Mouse (Mus musculus) liver, adult 2 months (tissue): Measurements from ENCODE around the gene Ankib1. TPM values are rescaled to one million over a fixed set of nuclear protein-coding genes. Genes with fewer than 3 reads are reported as not detected.

Experiments
- DNase-seq: peaks from one replicate; pipeline ENCODE4 v3.0.0-alpha.2; 2011; ENCODE audit warnings: low read depth, low spot score; ENCODE audit errors: extremely low read depth
- H3K27ac ChIP-seq: fragments of 200-500 bp; replicated peaks from 2 replicates; pipeline ENCODE4 v1.5.1; 2012; ENCODE audit warnings: low read depth, mild to moderate bottlenecking, control low read depth, inconsistent platforms, low read length; ENCODE audit not compliant: insufficient read depth
- H3K27me3 ChIP-seq: fragments of 200-500 bp; 2 replicates; pipeline ENCODE4 v1.6.1; 2012; ENCODE audit warnings: mild to moderate bottlenecking, moderate library complexity, low read length, inconsistent platforms; ENCODE audit not compliant: control insufficient read depth, insufficient read depth
- H3K36me3 ChIP-seq: fragments of 200-500 bp; 2 replicates; pipeline ENCODE4 v1.6.1; 2012; ENCODE audit warnings: low read length, inconsistent platforms; ENCODE audit not compliant: control insufficient read depth, insufficient read depth
- H3K4me1 ChIP-seq: fragments of 200-500 bp; 2 replicates; pipeline ENCODE4 v1.6.1; 2011; ENCODE audit warnings: low read length; ENCODE audit not compliant: control insufficient read depth, insufficient read depth
- H3K4me3 ChIP-seq: fragments of 200-500 bp; 2 replicates; pipeline ENCODE4 v1.5.1; 2011; ENCODE audit warnings: low read depth, mild to moderate bottlenecking, control low read depth, low read length, moderate library complexity; ENCODE audit not compliant: insufficient read depth
- H3K79me2 ChIP-seq: fragments of 200-500 bp; 2 replicates; pipeline ENCODE4 v1.6.1; 2012; ENCODE audit warnings: inconsistent platforms, mild to moderate bottlenecking, low read length, moderate library complexity; ENCODE audit not compliant: control insufficient read depth, insufficient read depth
- H3K9ac ChIP-seq: fragments of 200-500 bp; 2 replicates; pipeline ENCODE4 v1.6.1; 2012; ENCODE audit warnings: low read depth, mild to moderate bottlenecking, control low read depth, inconsistent platforms, low read length
- CTCF ChIP-seq: fragments of 200-500 bp; IDR thresholded peaks from 2 replicates; pipeline ENCODE4 v1.5.1; 2011; ENCODE audit warnings: low read depth, low read length, control low read depth
- POLR2A ChIP-seq: fragments of 200-500 bp; IDR thresholded peaks from 2 replicates; pipeline ENCODE4 v1.6.1; 2011; ENCODE audit warnings: low read length, control low read depth; ENCODE audit not compliant: insufficient read depth; ENCODE audit errors: extremely low read depth
- WGBS: fragments of 180-500 bp; shearing (Covaris S2); methylation state at CpG from one replicate; pipeline ENCODE4 v1.1.7; 2018; 5-methylcytosine and 5-hydroxymethylcytosine counted together
- polyA plus RNA-seq: library from polyadenylated mRNA; depleted of rRNA; stranded (reverse); fragments of >200 nt; gene quantifications from 2 replicates; pipeline ENCODE4 v1.2.3, GENCODE M21; 2012
- total RNA-seq: library from RNA; depleted of rRNA; stranded (reverse); fragments of >200 nt; gene quantifications from 2 replicates; pipeline ENCODE4 v1.2.3, GENCODE M21; 2014

Gene Ankib1
- total and polyA plus RNA-seq, 2 experiments = 4.4 to 15.9 TPM

DNA sequence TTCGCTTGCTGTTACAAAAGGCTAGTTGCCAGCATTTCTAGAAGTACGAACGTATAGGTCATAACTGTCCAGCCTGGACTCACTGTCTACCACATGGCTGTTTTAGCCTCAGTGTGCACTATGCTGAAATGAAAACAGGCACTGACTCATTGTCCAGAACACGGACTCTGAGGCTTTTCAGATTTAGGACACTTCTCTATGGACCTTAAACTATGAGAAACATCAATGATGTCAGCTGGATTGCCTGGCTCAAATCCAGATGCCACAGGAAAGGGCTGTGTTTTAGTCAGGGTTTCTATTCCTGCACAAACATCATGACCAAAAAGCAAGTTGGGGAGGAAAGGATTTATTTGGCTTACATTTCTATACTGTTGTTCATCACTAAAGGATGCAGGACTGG lies 15.2 kb downstream of the Ankib1 start:
- Histone ChIP-seq H3K27me3 (no peaks in the 10 kb centered on the region), H3K4me1 (peaks cover 6% of the 10 kb centered on the region; the same call in 1 of the 2 replicates), H3K36me3 (no peaks in the 10 kb centered on the region; the same call in 1 of the 2 replicates), H3K79me2 (peaks cover 6% of the 10 kb centered on the region; the same call in 1 of the 2 replicates), H3K27ac (no peak overlapping the region), H3K9ac (no peak overlapping the region), H3K4me3 (no peak overlapping the region)
- 45% methylated on average over 4 of the region's 4 CpGs for WGBS
- DNase-seq = peak; percentile 60
- no peak for TF ChIP-seq CTCF
- TF ChIP-seq POLR2A = no peak

DNA sequence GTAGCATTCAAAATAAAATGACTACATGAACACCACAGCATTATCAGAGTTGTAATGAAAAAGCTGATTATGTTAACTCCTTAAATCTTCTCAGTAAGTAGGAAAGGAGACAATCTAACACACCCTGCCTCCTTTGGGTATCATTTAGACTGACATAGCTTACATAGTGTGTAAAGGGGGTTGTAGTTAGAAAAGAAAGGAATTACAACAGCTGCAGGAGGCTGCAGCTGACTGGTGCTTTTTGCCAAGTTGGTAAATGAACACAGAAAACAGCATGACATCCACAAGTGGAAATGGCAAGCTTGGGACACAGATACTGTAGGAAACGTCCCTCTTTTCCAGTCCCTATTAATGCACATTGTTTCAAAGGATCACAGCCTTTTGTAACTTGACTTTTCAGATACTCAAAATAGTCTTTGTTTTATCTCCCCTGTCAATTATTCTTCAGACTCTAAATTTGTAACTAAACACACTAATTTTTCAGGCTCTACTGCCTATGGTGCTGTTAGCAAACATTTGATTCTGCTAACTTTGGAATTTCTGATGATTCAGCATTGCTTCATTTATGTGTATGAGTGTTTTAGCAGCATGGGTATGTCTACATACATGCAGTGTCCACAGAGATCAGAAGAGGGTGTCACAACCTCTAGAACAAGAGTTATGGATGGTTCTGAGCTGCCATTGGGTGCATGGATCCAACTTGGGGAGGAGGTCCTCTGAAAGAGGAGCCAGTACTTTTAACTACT lies 17.8 kb downstream of the Ankib1 start:
- no peak for DNase-seq
- TF ChIP-seq POLR2A (no peak), CTCF (no peak)
- WGBS = 57% methylated on average over 1 of the region's 1 CpGs

DNA sequence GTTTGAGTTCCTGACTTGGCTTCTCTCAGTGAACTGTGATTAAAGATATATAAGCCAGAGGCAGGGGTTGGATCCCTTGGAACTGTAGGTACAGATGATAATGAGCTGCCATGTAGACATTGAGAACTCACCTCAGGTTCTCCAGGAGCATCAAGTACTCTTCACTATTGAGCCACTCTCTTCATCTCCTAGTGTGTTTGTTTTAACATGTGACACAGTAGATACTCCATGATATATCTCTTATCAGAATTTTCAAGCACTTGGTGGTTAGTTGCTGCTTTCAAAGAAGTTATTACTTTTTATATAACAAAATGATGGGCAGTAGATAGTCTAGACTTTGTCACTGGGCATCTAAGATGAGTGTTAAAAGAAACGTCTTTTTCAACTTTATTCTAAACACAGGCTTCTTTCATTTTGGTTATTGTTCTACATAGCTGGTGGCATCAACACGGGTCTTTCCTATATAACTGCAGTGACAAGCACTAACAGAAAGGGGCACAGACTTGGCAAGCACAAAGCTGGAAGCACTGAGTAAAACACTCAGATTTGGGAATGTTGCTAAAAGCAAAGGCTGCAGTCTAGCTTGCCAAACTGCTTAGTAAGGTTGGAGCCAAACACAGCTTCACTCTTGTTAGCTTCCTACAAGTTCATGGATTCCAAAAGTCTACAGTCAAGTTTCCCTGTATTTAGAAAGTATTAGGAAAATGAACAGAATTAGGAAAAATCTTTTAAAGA lies 18.6 kb downstream of the Ankib1 start:
- no peak overlapping the region for H3K4me3 ChIP-seq
- no peak for DNase-seq
- WGBS = 84% methylated on average over 2 of the region's 2 CpGs
- H3K36me3 ChIP-seq = no peaks in the 10 kb centered on the region; the same call in 1 of the 2 replicates
- no peaks in the 10 kb centered on the region for H3K27me3 ChIP-seq
- H3K4me1 ChIP-seq = peaks cover 6% of the 10 kb centered on the region; the same call in 1 of the 2 replicates
- TF ChIP-seq CTCF (no peak), POLR2A (no peak)
- peaks cover 9% of the 10 kb centered on the region; the same call in 1 of the 2 replicates for H3K79me2 ChIP-seq
- no peak overlapping the region for H3K27ac ChIP-seq
- no peak overlapping the region for H3K9ac ChIP-seq

More for the DNA sequence above, 17.8 kb downstream of the Ankib1 start:
- no peaks in the 10 kb centered on the region for H3K27me3 ChIP-seq
- H3K4me3 ChIP-seq = no peak overlapping the region
- no peak overlapping the region for H3K9ac ChIP-seq
- no peak overlapping the region for H3K27ac ChIP-seq
- H3K36me3 ChIP-seq = no peaks in the 10 kb centered on the region; the same call in 1 of the 2 replicates
- peaks cover 9% of the 10 kb centered on the region; the same call in 1 of the 2 replicates for H3K79me2 ChIP-seq
- H3K4me1 ChIP-seq = peaks cover 6% of the 10 kb centered on the region; the same call in 1 of the 2 replicates

DNA sequence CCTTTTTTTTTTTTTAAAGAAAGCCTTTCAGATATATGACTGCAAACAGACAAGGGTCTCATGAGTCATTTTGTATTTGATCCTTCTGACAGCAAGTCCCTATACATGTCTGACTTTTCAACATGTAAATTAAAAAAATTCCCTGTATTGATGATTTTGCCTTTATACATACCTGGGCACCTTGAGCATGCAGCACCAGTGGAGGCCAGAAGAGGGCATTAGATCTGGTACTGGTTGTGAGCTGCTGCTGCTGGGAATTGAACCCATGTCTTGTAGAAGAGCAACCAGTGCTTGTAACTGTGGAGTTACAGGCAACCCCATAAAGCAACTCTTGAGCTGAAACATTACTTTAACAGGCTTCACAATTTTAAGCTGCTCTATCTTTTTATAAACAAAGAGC lies 20.1 kb downstream of the Ankib1 start:
- peaks cover 12% of the 10 kb centered on the region; the same call in 1 of the 2 replicates for H3K79me2 ChIP-seq
- peak; percentile 37; the same call in 1 of the 2 replicates for TF ChIP-seq CTCF
- TF ChIP-seq POLR2A = no peak
- H3K27me3 ChIP-seq = no peaks in the 10 kb centered on the region
- H3K27ac ChIP-seq = no peak overlapping the region
- DNase-seq = no peak
- no peak overlapping the region for H3K4me3 ChIP-seq
- no peaks in the 10 kb centered on the region; the same call in 1 of the 2 replicates for H3K36me3 ChIP-seq
- H3K4me1 ChIP-seq = peaks cover 4% of the 10 kb centered on the region; the same call in 1 of the 2 replicates
- H3K9ac ChIP-seq = no peak overlapping the region

DNA sequence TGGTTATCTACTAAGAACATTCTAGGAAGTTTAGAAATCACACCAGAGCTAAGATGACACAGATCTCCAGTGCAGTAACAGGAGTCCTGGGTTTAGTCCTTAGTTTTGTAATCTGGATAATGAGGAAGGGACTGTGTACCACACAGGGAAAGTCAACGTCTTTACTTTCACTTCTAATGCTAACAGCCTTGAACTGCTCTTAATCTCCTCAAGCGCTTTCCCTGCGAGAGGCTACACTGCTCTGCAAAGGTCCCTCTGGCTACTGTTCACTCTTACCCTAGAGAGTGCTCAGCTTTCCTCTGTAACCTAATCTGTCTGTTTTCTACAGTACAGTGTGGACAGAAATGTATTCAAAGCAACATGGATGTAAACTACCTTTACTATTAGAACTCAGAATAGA lies 30.7 kb downstream of the Ankib1 start:
- DNase-seq = no peak
- H3K79me2 ChIP-seq = no peaks in the 10 kb centered on the region
- 61% methylated on average over 3 of the region's 3 CpGs for WGBS
- H3K27ac ChIP-seq = no peak overlapping the region
- no peak overlapping the region for H3K9ac ChIP-seq
- H3K4me3 ChIP-seq = no peak overlapping the region
- no peak for TF ChIP-seq POLR2A
- no peak for TF ChIP-seq CTCF
- peaks cover 2% of the 10 kb centered on the region for H3K36me3 ChIP-seq
- no peaks in the 10 kb centered on the region for H3K4me1 ChIP-seq
- H3K27me3 ChIP-seq = no peaks in the 10 kb centered on the region
